Mouse (Mus musculus) E14TG2a.4 (cell line): Measurements from ENCODE around the gene Atp1a2.

Source experiments
- H3K27me3 ChIP-seq: 2 replicates; pipeline ENCODE4 v1.6.1; 2014; ENCODE audit warnings: low read length, control low read depth; ENCODE audit not compliant: insufficient read depth
- H3K36me3 ChIP-seq: 2 replicates; pipeline ENCODE4 v1.6.1; 2014; ENCODE audit warnings: low read length, control low read depth; ENCODE audit not compliant: insufficient read depth
- H3K4me1 ChIP-seq: replicated peaks from 2 replicates; pipeline ENCODE4 v1.6.1; 2014; ENCODE audit warnings: low read depth, low read length, control low read depth
- H3K4me3 ChIP-seq: replicated peaks from 2 replicates; pipeline ENCODE4 v1.5.1; 2014; ENCODE audit warnings: mild to moderate bottlenecking, low read length
- H3K9me3 ChIP-seq: 2 replicates; pipeline ENCODE4 v1.6.1; 2014; ENCODE audit warnings: low read length, control low read depth
- CTCF ChIP-seq: conservative IDR thresholded peaks from 2 replicates; pipeline ENCODE4 v1.5.1; 2014; ENCODE audit warnings: low read length
- NANOG ChIP-seq: IDR thresholded peaks from 2 replicates; pipeline ENCODE4 v1.6.1; 2014; ENCODE audit warnings: borderline replicate concordance, low read length, mixed read lengths
- POU5F1 ChIP-seq: IDR thresholded peaks from 2 replicates; pipeline ENCODE4 v1.6.1; 2014; ENCODE audit warnings: low read length, borderline replicate concordance

Atp1a2 gene

DNA sequence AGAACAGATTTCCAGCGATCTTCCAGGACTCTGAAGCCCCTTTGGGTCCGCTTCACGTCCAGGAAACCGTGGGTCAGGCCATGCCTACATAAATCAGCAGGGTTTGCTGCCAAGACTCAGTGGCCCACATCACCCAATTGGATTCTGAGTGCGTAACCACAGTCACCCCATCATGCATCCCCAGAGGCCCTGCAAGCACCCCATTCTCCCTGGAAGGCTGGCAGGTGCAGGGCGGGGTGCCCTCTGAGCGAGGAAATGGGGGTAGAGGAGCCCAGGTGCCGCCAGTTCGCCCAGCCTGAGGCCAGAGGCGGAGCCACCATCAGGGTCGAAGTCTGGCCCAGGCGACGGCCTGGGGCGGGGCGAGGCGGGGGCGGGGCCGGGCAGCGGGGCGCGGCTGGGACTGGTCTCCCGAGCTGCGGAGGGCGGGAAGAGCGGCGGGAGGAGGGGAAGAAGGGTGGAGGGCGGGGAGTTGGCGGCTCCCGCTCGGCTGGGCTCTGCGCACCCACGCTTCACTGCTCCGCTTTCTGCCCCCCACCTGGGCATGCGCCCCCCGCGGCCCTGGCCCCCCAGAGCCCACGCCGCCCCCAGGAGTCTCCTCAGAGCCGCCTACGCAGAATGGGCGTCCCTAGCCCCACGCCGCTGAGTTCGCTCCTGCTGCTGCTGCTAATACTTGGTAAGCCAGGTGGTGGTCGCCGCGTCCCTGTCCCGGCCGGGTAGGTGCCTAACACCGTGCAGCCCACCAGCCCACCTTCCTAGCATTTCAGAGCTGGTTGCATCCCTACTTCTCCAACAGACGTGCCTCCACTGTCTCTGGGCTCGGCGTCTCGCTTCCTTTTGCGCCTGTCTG is 14.3 kb upstream of the Atp1a2 start:
- peak overlapping the region; percentile 83 for H3K4me3 ChIP-seq
- H3K36me3 ChIP-seq: peaks cover 7% of the 10 kb centered on the region; the same call in 1 of the 2 replicates
- no peak for TF ChIP-seq POU5F1
- TF ChIP-seq CTCF: no peak
- TF ChIP-seq NANOG: no peak
- H3K4me1 ChIP-seq: peaks cover 71% of the 10 kb centered on the region
- no peaks in the 10 kb centered on the region for H3K9me3 ChIP-seq
- peaks cover 43% of the 10 kb centered on the region for H3K27me3 ChIP-seq

DNA sequence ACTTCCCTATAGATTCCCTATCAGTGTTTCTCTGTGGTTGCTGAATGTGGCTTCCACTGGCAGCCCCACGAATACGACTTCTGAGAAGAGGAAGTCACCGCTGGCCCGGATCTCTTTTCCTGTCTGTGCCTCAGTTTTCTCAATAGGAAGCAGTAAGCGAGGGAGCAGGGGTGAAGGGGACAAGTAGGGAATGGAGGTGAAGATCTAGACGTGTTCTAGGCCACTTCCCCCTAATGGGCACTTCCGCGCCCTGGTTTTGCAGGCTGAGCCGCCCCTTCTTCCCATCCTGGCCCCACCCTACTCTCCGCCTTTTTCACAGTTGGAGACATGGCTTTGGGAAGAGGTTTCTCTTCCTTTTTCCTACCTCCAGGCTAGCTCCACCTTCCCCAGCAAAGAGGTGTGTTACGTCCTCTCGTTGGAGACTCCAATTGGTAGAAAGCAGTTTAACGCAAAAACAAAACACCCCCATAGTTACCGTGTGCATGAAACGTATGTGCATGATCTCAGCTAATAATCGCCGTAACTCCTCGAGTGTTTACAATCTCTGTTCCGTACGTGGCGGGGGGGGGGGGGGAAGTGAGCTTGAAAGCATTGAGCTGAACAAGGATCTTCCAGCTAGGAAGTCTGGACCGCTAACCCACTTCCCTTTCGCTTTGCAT is 13.5 kb upstream of the Atp1a2 start:
- Histone ChIP-seq H3K9me3 (no peaks in the 10 kb centered on the region), H3K4me1 (peaks cover 70% of the 10 kb centered on the region), H3K4me3 (peak overlapping the region; percentile 83), H3K27me3 (peaks cover 38% of the 10 kb centered on the region), H3K36me3 (peaks cover 4% of the 10 kb centered on the region; the same call in 1 of the 2 replicates)
- TF ChIP-seq NANOG (no peak), POU5F1 (no peak), CTCF (no peak)

- H3K9me3 ChIP-seq: no peaks in the 10 kb centered on the region
- no peaks in the 10 kb centered on the region for H3K36me3 ChIP-seq
- H3K4me3 ChIP-seq: peak overlapping the region; percentile 33; the same call in 1 of the 2 replicates
- peak; percentile 87 for TF ChIP-seq CTCF
- TF ChIP-seq NANOG: no peak
- peaks cover 24% of the 10 kb centered on the region for H3K27me3 ChIP-seq
- peaks cover 67% of the 10 kb centered on the region for H3K4me1 ChIP-seq
Observed at GRCm38 (mm10) chr1:172309699-172310398, 12.0 kb upstream of the Atp1a2 start.

- Histone ChIP-seq H3K27me3 (peaks cover 14% of the 10 kb centered on the region), H3K9me3 (no peaks in the 10 kb centered on the region), H3K36me3 (no peaks in the 10 kb centered on the region), H3K4me3 (no peak overlapping the region), H3K4me1 (peaks cover 63% of the 10 kb centered on the region)
- no peak for TF ChIP-seq POU5F1
- TF ChIP-seq NANOG: no peak
- no peak for TF ChIP-seq CTCF
Observed at GRCm38 (mm10) chr1:172308409-172308808, 10.5 kb upstream of the Atp1a2 start.

GRCm38 (mm10) chr1:172307936-172308335 is 10.1 kb upstream of the Atp1a2 start:
- H3K4me3 ChIP-seq: no peak overlapping the region

GRCm38 (mm10) chr1:172306885-172307284 is 9.0 kb upstream of the Atp1a2 start:
- Histone ChIP-seq H3K27me3 (peaks cover 6% of the 10 kb centered on the region), H3K9me3 (no peaks in the 10 kb centered on the region), H3K4me1 (peaks cover 69% of the 10 kb centered on the region), H3K4me3 (no peak overlapping the region), H3K36me3 (no peaks in the 10 kb centered on the region)
- TF ChIP-seq CTCF (no peak), POU5F1 (no peak), NANOG (no peak)

More at GRCm38 (mm10) chr1:172307936-172308335, 10.1 kb upstream of the Atp1a2 start:
- no peak for TF ChIP-seq NANOG
- no peak for TF ChIP-seq CTCF
- TF ChIP-seq POU5F1: no peak
- Histone ChIP-seq H3K9me3 (no peaks in the 10 kb centered on the region), H3K4me1 (peaks cover 63% of the 10 kb centered on the region), H3K36me3 (no peaks in the 10 kb centered on the region), H3K27me3 (peaks cover 10% of the 10 kb centered on the region)

- H3K4me1 ChIP-seq: peaks cover 68% of the 10 kb centered on the region
- TF ChIP-seq NANOG (no peak), CTCF (no peak), POU5F1 (no peak)
- H3K27me3 ChIP-seq: peaks cover 6% of the 10 kb centered on the region
- no peaks in the 10 kb centered on the region for H3K9me3 ChIP-seq
- no peaks in the 10 kb centered on the region for H3K36me3 ChIP-seq
- no peak overlapping the region for H3K4me3 ChIP-seq
Observed at GRCm38 (mm10) chr1:172306196-172306595, 8.3 kb upstream of the Atp1a2 start.

DNA sequence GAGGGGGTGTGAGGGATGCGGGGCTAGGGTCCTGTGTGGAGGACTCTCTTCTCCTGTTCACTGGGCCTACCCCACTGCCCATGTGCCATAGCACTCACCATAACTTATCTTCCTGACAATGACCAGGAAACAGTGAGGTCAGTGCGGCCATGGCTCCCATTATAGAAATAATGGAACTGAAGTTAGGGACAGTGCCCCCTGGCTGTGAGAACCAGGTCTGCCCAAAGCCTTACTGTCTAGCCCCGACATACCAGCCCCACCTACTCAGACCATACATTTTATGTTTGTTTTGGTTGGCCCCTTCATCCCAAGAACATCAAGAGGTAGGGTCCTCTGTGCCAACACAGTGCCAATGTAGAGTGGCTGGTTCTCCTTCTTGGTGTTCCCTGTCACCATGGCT is 7.8 kb upstream of the Atp1a2 start:
- peaks cover 6% of the 10 kb centered on the region for H3K27me3 ChIP-seq
- H3K36me3 ChIP-seq: no peaks in the 10 kb centered on the region
- no peak overlapping the region for H3K4me3 ChIP-seq
- no peaks in the 10 kb centered on the region for H3K9me3 ChIP-seq
- TF ChIP-seq CTCF (peak; percentile 56), POU5F1 (no peak)
- peaks cover 67% of the 10 kb centered on the region for H3K4me1 ChIP-seq
